ENCODE assay signal across 8 mouse cellular contexts in the genomic region with DNA sequence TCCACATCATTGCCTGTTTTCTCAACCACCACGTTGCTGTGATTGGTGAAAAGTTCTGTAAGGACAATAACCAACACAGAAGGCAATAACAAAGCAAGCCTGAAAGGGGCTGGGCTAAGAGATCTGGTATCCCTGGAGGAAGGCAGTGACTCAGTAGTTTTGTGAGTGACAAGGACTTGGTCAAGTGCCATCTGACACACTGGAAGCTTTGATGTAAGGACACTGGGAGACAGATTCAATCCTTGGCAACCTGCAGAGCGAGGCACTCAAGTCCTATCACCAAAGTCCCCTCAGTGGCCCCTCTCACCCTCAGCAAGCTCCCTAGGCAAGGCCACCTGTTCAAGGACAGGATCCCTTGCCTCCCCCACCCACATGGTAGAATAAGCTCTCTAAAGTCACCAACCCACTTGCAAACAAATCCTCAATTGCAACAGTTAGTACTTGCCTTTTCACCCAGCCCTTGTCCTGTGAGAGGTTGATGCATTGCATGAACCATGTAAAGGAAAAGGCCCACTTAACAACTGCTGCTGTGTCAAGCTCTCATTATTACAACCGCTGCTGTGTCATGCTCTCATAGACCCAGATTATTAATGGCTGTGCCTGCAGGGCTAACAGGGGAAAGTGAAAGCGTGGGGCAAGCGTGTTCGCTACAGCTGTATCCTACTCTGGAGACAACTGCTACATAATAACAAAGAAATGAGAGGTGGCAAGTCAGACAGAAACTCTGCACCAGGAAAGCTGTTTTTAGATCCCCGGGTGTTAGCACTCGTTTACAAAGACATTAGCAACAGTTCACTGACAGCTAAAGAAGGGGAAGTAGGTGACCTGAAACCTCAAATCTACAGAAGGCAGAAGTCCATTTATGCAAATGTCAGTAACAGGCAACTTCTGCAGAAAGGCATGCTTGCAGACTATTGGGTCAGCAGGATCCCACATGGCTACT. TPM values are rescaled to one million over a fixed set of nuclear protein-coding genes. Genes with fewer than 3 reads are reported as not detected.
A peak's percentile ranks its signal among the peaks of the same experiment; 100 is the strongest.
DNase-seq lines count a peak whose midpoint lies in the region; TF ChIP-seq lines count a peak whose summit lies in the region.

No protein-coding gene starts in this region.

- no peaks in the 10 kb centered on the region for H3K36me3 ChIP-seq in liver, adult 2 months (ENCODE audit: control insufficient read depth, insufficient read depth, low read length)
- H3K36me3 ChIP-seq in heart, adult 2 months (ENCODE audit: control insufficient read depth, insufficient read depth, low read length), result peaks cover 4% of the 10 kb centered on the region; the same call in 1 of the 2 replicates
- H3K36me3 ChIP-seq in kidney, adult 2 months (ENCODE audit: control insufficient read depth, insufficient read depth, low read length), result no peaks in the 10 kb centered on the region
- no peaks in the 10 kb centered on the region for H3K36me3 ChIP-seq in spleen, adult 2 months (ENCODE audit: control insufficient read depth, insufficient read depth, low read length)

- no peak for TF ChIP-seq POLR2A in liver, adult 2 months (IDR thresholded peaks at IDR 0.05; ENCODE audit: extremely low read depth, insufficient read depth, low read length)
- TF ChIP-seq POLR2A in heart, adult 2 months (IDR thresholded peaks at IDR 0.05; ENCODE audit: insufficient read depth, low read depth, low read length), result no peak
- TF ChIP-seq POLR2A in kidney, adult 2 months (IDR thresholded peaks at IDR 0.05; ENCODE audit: low read depth, low read length), result no peak
- no peak for TF ChIP-seq POLR2A in spleen, adult 2 months (IDR thresholded peaks at IDR 0.05; ENCODE audit: low read depth, low read length)

- 69% methylated on average over 8 of the region's 8 CpGs for WGBS in liver, adult 2 months
- WGBS in heart, adult 2 months, result 26% methylated on average over 8 of the region's 8 CpGs
- 24% methylated on average over 8 of the region's 8 CpGs for WGBS in kidney, adult 2 months
- WGBS in spleen, adult 2 months, result 6% methylated on average over 8 of the region's 8 CpGs

- H3K79me2 ChIP-seq in liver, adult 2 months (ENCODE audit: control insufficient read depth, insufficient read depth, low read length), result no peaks in the 10 kb centered on the region
- no peaks in the 10 kb centered on the region for H3K79me2 ChIP-seq in heart, adult 2 months (replicated peaks; ENCODE audit: control insufficient read depth, insufficient read depth, low read length)

- H3K27me3 ChIP-seq in liver, adult 2 months (ENCODE audit: control insufficient read depth, insufficient read depth, low read length), result no peaks in the 10 kb centered on the region
- H3K27me3 ChIP-seq in heart, adult 2 months (ENCODE audit: control insufficient read depth, insufficient read depth, low read length), result no peaks in the 10 kb centered on the region
- H3K27me3 ChIP-seq in kidney, adult 2 months (replicated peaks; ENCODE audit: control insufficient read depth, insufficient read depth, low read length), result no peaks in the 10 kb centered on the region
- no peaks in the 10 kb centered on the region for H3K27me3 ChIP-seq in spleen, adult 2 months (ENCODE audit: control insufficient read depth, insufficient read depth, low read length)

- H3K4me3 ChIP-seq in liver, adult 2 months (ENCODE audit: insufficient read depth, low read depth, low read length), result no peak overlapping the region
- H3K4me3 ChIP-seq in heart, adult 2 months, result peak overlapping the region; percentile 21; the same call in 1 of the 2 replicates
- peak overlapping the region; percentile 3; the same call in 1 of the 2 replicates for H3K4me3 ChIP-seq in kidney, adult 2 months (ENCODE audit: insufficient read depth, low read depth, low read length)
- peak overlapping the region; percentile 2; the same call in 1 of the 2 replicates for H3K4me3 ChIP-seq in spleen, adult 2 months (ENCODE audit: extremely low read depth, insufficient read depth, insufficient read length)

- intact Hi-C loops in heart, adult 2 months (cut with DNase I), result no loop called here

- peak; percentile 20 for DNase-seq in liver, adult 2 months (ENCODE audit: extremely low read depth, low read depth, low spot score)
- DNase-seq in liver, result no peak
- peak; percentile 40 to 57 for DNase-seq in heart, adult 2 months
- peak; percentile 49 for DNase-seq in kidney, adult 2 months
- DNase-seq in lung, postnatal 36 days, result peak; percentile 59
- DNase-seq in spleen, adult 2 months (ENCODE audit: low read depth in 1 of 2, low spot score in 2 of 2), result peak; percentile 55 to 66
- no peak for DNase-seq in urinary bladder, postnatal 36 days (ENCODE audit: low spot score in 2 of 2)
- DNase-seq in right cerebral cortex, postnatal 25 days, result no peak

- no peak for TF ChIP-seq EP300 in heart, adult 2 months (IDR thresholded peaks at IDR 0.05; ENCODE audit: insufficient read depth, low read depth, low read length)

- H3K27ac ChIP-seq in liver, adult 2 months (replicated peaks; ENCODE audit: insufficient read depth, low read depth, low read length), result peak overlapping the region; percentile 29; the same call in 1 of the 2 replicates
- peak overlapping the region; percentile 67 for H3K27ac ChIP-seq in heart, adult 2 months
- H3K27ac ChIP-seq in kidney, adult 2 months (ENCODE audit: insufficient read depth, low read depth, low read length), result peak overlapping the region; percentile 9; the same call in 1 of the 2 replicates
- H3K27ac ChIP-seq in spleen, adult 2 months (ENCODE audit: insufficient read depth, low read length), result peak overlapping the region; percentile 67

- no peaks in the 10 kb centered on the region for H3K4me1 ChIP-seq in liver, adult 2 months (ENCODE audit: control insufficient read depth, insufficient read depth, low read length)
- H3K4me1 ChIP-seq in heart, adult 2 months (ENCODE audit: control insufficient read depth, insufficient read depth, low read length), result peaks cover 6% of the 10 kb centered on the region
- H3K4me1 ChIP-seq in kidney, adult 2 months (ENCODE audit: control insufficient read depth, insufficient read depth, low read length), result peaks cover 13% of the 10 kb centered on the region
- H3K4me1 ChIP-seq in spleen, adult 2 months (ENCODE audit: control insufficient read depth, insufficient read depth, insufficient read length), result peaks cover 22% of the 10 kb centered on the region; the same call in 1 of the 2 replicates

- no peak for TF ChIP-seq CTCF in liver, adult 2 months (IDR thresholded peaks at IDR 0.05; ENCODE audit: low read depth, low read length)
- TF ChIP-seq CTCF in heart, adult 2 months (IDR thresholded peaks at IDR 0.05), result no peak
- no peak for TF ChIP-seq CTCF in kidney, adult 2 months (conservative IDR thresholded peaks at IDR 0.05; ENCODE audit: insufficient read depth, insufficient read length, low read depth, low read length)
- TF ChIP-seq CTCF in spleen, adult 2 months (IDR thresholded peaks at IDR 0.05; ENCODE audit: extremely low read depth, insufficient read depth, insufficient read length, insufficient replicate concordance), result no peak

- H3K9ac ChIP-seq in liver, adult 2 months (ENCODE audit: low read depth, low read length), result peak overlapping the region; percentile 35; the same call in 1 of the 2 replicates
- peak overlapping the region; percentile 5 for H3K9ac ChIP-seq in heart, adult 2 months (ENCODE audit: low read depth, low read length)

RNA-seq across cellular contexts. Expression of gene Hhat, which starts 18.1 kb away (rescaled TPM):
- total RNA-seq in liver, adult 2 months (2014; rRNA removed), result 1.9 and 2.1 TPM in 2 replicates
- 2.0 and 2.1 TPM in 2 replicates for polyA plus RNA-seq in liver, adult 2 months (2012; rRNA removed)
- 1 to 10 TPM; 1.6 to 2.1 TPM for total RNA-seq in heart, adult 2 months (2021)
- polyA plus RNA-seq in heart, adult 2 months (2012; rRNA removed), result 2.8 and 3.5 TPM in 2 replicates
- polyA plus RNA-seq in kidney, adult 2 months (2012; rRNA removed), result 4.9 and 7.0 TPM in 2 replicates
- 3.4 and 5.0 TPM in 2 replicates for polyA plus RNA-seq in spleen, adult 2 months (2012; rRNA removed)

Comparison
In these comparisons a context has a peak if more than half of its experiments do, and no peak if none do; other contexts are left out.
1. DNase-seq: peak in liver, adult 2 months (single experiment), heart, adult 2 months (2 of 2), kidney, adult 2 months (single experiment), lung, postnatal 36 days (single experiment) and spleen, adult 2 months (2 of 2); none in liver (single experiment), urinary bladder, postnatal 36 days (0 of 2) and right cerebral cortex, postnatal 25 days (single experiment).
2. H3K27ac ChIP-seq: peak in every context shown above with its lines; median percentile 67 in heart, adult 2 months; 67 in spleen, adult 2 months; 29 in liver, adult 2 months; 9 in kidney, adult 2 months.